Mouse (Mus musculus): ENCODE measurements around the gene Epn1. TPM values are rescaled to one million over a fixed set of nuclear protein-coding genes. Genes with fewer than 3 reads are reported as not detected.

The Epn1 gene
- total and polyA plus RNA-seq, 3 experiments: 75.5 to 147 TPM; not detected in 1

DNA sequence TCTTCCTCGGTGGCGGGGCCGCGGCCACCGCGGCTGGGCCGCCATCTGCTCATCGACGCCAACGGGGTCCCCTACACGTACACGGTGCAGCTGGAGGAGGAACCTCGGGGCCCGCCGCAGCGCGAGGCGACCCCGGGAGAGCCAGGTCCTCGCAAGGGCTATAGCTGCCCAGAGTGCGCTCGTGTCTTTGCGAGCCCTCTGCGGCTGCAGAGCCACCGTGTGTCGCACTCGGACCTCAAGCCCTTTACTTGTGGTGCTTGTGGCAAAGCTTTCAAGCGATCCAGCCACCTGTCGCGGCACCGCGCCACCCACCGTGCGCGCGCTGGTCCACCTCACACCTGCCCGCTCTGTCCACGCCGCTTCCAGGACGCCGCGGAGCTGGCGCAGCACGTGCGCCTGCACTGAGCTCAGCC lies 27.1 kb upstream of the Epn1 start:
- no peak for DNase-seq (ENCODE audit: low read depth, low spot score)
- no peaks in the 10 kb centered on the region for H3K27me3 ChIP-seq (ENCODE audit: control insufficient read depth in 1 of 2, insufficient read depth in 2 of 2, low read length in 2 of 2)
- no peak overlapping the region for H3K27ac ChIP-seq (ENCODE audit: control insufficient read depth, low read depth, low read length)
- H3K79me2 ChIP-seq (ENCODE audit: control insufficient read depth, insufficient read depth, low read length, poor library complexity): no peaks in the 10 kb centered on the region
- H3K4me1 ChIP-seq (ENCODE audit: control insufficient read depth in 1 of 2, insufficient read depth in 2 of 2, low read length in 2 of 2): no peaks in the 10 kb centered on the region
- no peak overlapping the region for H3K4me3 ChIP-seq (ENCODE audit: control insufficient read depth in 1 of 2, insufficient read depth in 1 of 2, low read depth in 2 of 2, low read length in 2 of 2)
- no peak overlapping the region for H3K9ac ChIP-seq (ENCODE audit: control insufficient read depth, low read depth, low read length, poor library complexity, severe bottlenecking)
- H3K36me3 ChIP-seq (ENCODE audit: control insufficient read depth in 1 of 2, insufficient read depth in 2 of 2, low read length in 2 of 2): no peaks in the 10 kb centered on the region
- TF ChIP-seq CHD2 (IDR thresholded peaks at IDR 0.05; ENCODE audit: low read length): no peak
- TF ChIP-seq ZNF384 (IDR thresholded peaks at IDR 0.05; ENCODE audit: low read depth, low read length): no peak
- no peak for TF ChIP-seq E2F4 (IDR thresholded peaks at IDR 0.05; ENCODE audit: borderline replicate concordance, low read depth, low read length)
- TF ChIP-seq ELF1 (IDR thresholded peaks at IDR 0.05; ENCODE audit: low read depth, low read length): no peak
- no peak for TF ChIP-seq BHLHE40 (IDR thresholded peaks at IDR 0.05; ENCODE audit: borderline replicate concordance, low read depth, low read length)
- no peak for TF ChIP-seq MYB (IDR thresholded peaks at IDR 0.05; ENCODE audit: low read depth, low read length)
- TF ChIP-seq NELFE (IDR thresholded peaks at IDR 0.05; ENCODE audit: low read depth, low read length): no peak
- TF ChIP-seq POLR2AphosphoS5 (IDR thresholded peaks at IDR 0.05; ENCODE audit: borderline replicate concordance, low read depth, low read length): no peak
- TF ChIP-seq MAX (IDR thresholded peaks at IDR 0.05; ENCODE audit: low read length): no peak
- TF ChIP-seq MEF2A (IDR thresholded peaks at IDR 0.05; ENCODE audit: extremely low read depth, insufficient replicate concordance, low read depth, low read length, poor library complexity, severe bottlenecking): no peak
- no peak for TF ChIP-seq ZKSCAN1 (IDR thresholded peaks at IDR 0.05; ENCODE audit: low read depth, low read length)
- no peak for TF ChIP-seq ZC3H11A (IDR thresholded peaks at IDR 0.05; ENCODE audit: low read depth, low read length)
- no peak for TF ChIP-seq TCF12 (IDR thresholded peaks at IDR 0.05; ENCODE audit: low read depth, low read length)
- no peak for TF ChIP-seq RAD21 (IDR thresholded peaks at IDR 0.05; ENCODE audit: low read depth, low read length)
- TF ChIP-seq HCFC1 (IDR thresholded peaks at IDR 0.05; ENCODE audit: low read depth, low read length): no peak
- no peak for TF ChIP-seq CHD1 (IDR thresholded peaks at IDR 0.05; ENCODE audit: low read depth, low read length)
- no peak for TF ChIP-seq CTCF (IDR thresholded peaks at IDR 0.05 in 2 of 3, conservative IDR thresholded peaks at IDR 0.05 in 1 of 3; ENCODE audit: control insufficient read depth in 1 of 3, insufficient read depth in 1 of 3, low read depth in 2 of 3, low read length in 3 of 3, poor library complexity in 1 of 3, severe bottlenecking in 1 of 3)
- no peak for TF ChIP-seq POLR2A (IDR thresholded peaks at IDR 0.05; ENCODE audit: control insufficient read depth in 1 of 2, insufficient read depth in 1 of 2, low read depth in 1 of 2, low read length in 2 of 2, poor library complexity in 1 of 2)
- no peaks in the 10 kb centered on the region for H3K9me3 ChIP-seq (replicated peaks; ENCODE audit: insufficient read depth, low read length)

DNA sequence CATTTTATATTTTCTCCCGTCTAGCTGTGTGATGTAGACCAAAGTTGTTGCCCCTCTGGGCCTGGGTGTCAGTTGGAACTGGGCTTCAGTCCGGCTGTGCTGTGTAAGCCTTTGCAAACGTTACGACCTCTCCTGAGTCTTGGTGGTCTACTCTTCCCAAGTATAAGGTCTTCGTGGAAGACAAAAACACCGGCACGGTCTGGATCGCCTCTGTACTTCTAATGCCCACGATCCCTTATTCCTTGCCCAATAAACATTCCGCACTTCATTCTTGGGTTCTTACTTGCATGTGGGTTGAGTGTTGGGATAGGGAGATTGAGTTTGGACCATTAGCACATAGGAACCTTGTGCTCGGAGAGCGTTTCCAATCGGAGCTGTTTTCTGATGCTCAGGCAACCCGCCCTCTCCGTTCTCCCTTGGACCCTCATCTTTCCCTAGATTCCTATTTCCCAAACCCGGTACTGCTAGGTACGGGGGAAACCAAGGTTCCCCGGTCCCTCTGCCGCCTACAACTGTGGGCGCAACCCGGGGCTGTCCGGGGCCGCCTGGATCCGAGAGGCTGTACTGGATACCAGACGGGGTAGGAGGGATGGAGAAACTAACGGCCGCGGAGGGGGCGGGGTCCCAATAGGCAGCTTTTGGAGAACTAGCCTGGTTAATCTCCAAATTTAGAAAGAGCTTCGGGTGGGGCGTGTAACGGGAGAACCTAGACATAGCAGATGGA lies 26.4 kb upstream of the Epn1 start:
- Histone ChIP-seq H3K27ac (ENCODE audit: control insufficient read depth, low read depth, low read length) (no peak overlapping the region), H3K9ac (ENCODE audit: control insufficient read depth, low read depth, low read length, poor library complexity, severe bottlenecking) (no peak overlapping the region), H3K4me3 (ENCODE audit: control insufficient read depth in 1 of 2, insufficient read depth in 1 of 2, low read depth in 2 of 2, low read length in 2 of 2) (no peak overlapping the region), H3K79me2 (ENCODE audit: control insufficient read depth, insufficient read depth, low read length, poor library complexity) (no peaks in the 10 kb centered on the region), H3K4me1 (ENCODE audit: control insufficient read depth in 1 of 2, insufficient read depth in 2 of 2, low read length in 2 of 2) (no peaks in the 10 kb centered on the region), H3K36me3 (ENCODE audit: control insufficient read depth in 1 of 2, insufficient read depth in 2 of 2, low read length in 2 of 2) (no peaks in the 10 kb centered on the region), H3K9me3 (replicated peaks; ENCODE audit: insufficient read depth, low read length) (no peaks in the 10 kb centered on the region), H3K27me3 (ENCODE audit: control insufficient read depth in 1 of 2, insufficient read depth in 2 of 2, low read length in 2 of 2) (no peaks in the 10 kb centered on the region)
- TF ChIP-seq SMC3 (IDR thresholded peaks at IDR 0.05; ENCODE audit: low read depth, low read length) (no peak), HCFC1 (IDR thresholded peaks at IDR 0.05; ENCODE audit: low read depth, low read length) (no peak), TCF12 (IDR thresholded peaks at IDR 0.05; ENCODE audit: low read depth, low read length) (no peak), ZNF384 (IDR thresholded peaks at IDR 0.05; ENCODE audit: low read depth, low read length) (no peak), CTCF (IDR thresholded peaks at IDR 0.05 in 2 of 3, conservative IDR thresholded peaks at IDR 0.05 in 1 of 3; ENCODE audit: control insufficient read depth in 1 of 3, insufficient read depth in 1 of 3, low read depth in 2 of 3, low read length in 3 of 3, poor library complexity in 1 of 3, severe bottlenecking in 1 of 3) (no peak)
- no peak for DNase-seq (ENCODE audit: low read depth, low spot score)

All from MEL (cell line).